Mouse (Mus musculus) C2C12 (cell line): ENCODE measurements at regions not wholly inside any gene's neighbourhood (a gene's known extent, or its start where the extent isn't known, plus 50 kb on each side); places are given as distances from the start of the nearest gene placed in this dataset.
A peak's percentile ranks its signal among the peaks of the same experiment; 100 is the strongest.

ENCODE experiments used
- CTCF ChIP-seq: IDR thresholded peaks from one replicate; pipeline ENCODE4 v1.5.1; 2011; ENCODE audit not compliant: control insufficient read depth, insufficient read depth, insufficient read length
- FOSL1 ChIP-seq: IDR thresholded peaks from one replicate; pipeline ENCODE4 v1.8.0; 2011; ENCODE audit warnings: mild to moderate bottlenecking, low read length; ENCODE audit not compliant: poor library complexity, insufficient read depth, severe bottlenecking
- MAX ChIP-seq: IDR thresholded peaks from one replicate; pipeline ENCODE4 v1.6.1; 2011; ENCODE audit warnings: mild to moderate bottlenecking, control low read depth
- MYOD1 ChIP-seq: IDR thresholded peaks from one replicate; pipeline ENCODE4 v1.6.1; 2011; ENCODE audit warnings: low read depth; ENCODE audit not compliant: control insufficient read depth, insufficient read length
- USF1 ChIP-seq: IDR thresholded peaks from one replicate; pipeline ENCODE4 v1.6.1; 2011; ENCODE audit warnings: low read depth, mild to moderate bottlenecking, control low read depth, moderate library complexity

DNA sequence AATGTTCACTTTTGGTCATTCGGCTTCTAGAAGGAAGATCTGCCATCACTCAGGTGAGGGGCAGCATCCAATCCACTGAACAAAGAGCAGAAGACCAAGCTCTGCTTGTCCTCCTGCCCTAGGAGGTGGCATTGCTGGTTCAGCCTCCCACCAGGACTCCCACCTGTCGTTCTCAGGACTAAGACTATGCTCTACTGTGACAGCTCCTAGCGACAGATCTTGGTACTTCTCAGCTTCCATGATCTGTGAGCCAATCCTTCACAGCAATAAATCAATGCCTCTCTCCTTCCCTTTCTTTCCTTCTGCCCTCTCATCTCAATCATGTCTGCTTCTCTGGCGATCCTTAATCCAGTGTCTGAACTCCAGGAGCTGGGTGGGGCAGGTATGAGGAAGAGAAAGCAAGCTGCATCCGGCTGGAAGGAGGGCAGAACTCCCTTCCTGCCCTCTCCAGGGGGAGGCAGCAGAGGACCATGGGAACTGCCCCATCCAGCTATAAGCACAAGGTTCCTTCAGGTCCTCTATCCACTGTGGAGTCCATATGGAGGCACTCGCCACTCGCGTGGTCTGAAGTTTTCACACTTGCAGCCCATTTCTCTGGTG lies 54.8 kb upstream of the Btrc start:
- no peak for TF ChIP-seq FOSL1
- TF ChIP-seq MYOD1, result no peak
- peak; percentile 33 for TF ChIP-seq CTCF
- no peak for TF ChIP-seq USF1
- no peak for TF ChIP-seq MAX
